Mouse (Mus musculus) left cerebral cortex, adult 2 months (tissue): ENCODE results near the gene Kcnj6. TPM values are rescaled to one million over a fixed set of nuclear protein-coding genes. Genes with fewer than 3 reads are reported as not detected.

Experiments
- DNase-seq, 2 experiments: peaks; one replicate each; pipeline ENCODE4 v3.0.0; 2021 to 2022; ENCODE audit warnings: low spot score in 2 of 2, mixed read lengths in 1 of 2; ENCODE audit errors: extremely low spot score in 1 of 2
- H3K27ac ChIP-seq: fragments of 200-600 bp; 2 replicates; pipeline ENCODE4 v1.8.1; 2022
- H3K4me3 ChIP-seq: fragments of 200-600 bp; 2 replicates; pipeline ENCODE4 v1.8.1; 2022
- CTCF ChIP-seq: fragments of 200-600 bp; IDR thresholded peaks from 2 replicates; pipeline ENCODE4 v1.8.1; 2022; ENCODE audit warnings: antibody characterized with exemption, mild to moderate bottlenecking, moderate library complexity
- intact Hi-C: fragments of 180-260 bp; cut with DNase I; formaldehyde crosslinking; loops from one replicate; pipeline ENCODE4 v1.15.1; 2025
- total RNA-seq, 2 experiments: library from RNA; stranded (reverse); gene quantifications; 2 replicates each; pipeline ENCODE4 v1.2.3; 2021

Gene Kcnj6
- total RNA-seq, 2 experiments from 2014 or later = 93.5 to 98.3 TPM

DNA sequence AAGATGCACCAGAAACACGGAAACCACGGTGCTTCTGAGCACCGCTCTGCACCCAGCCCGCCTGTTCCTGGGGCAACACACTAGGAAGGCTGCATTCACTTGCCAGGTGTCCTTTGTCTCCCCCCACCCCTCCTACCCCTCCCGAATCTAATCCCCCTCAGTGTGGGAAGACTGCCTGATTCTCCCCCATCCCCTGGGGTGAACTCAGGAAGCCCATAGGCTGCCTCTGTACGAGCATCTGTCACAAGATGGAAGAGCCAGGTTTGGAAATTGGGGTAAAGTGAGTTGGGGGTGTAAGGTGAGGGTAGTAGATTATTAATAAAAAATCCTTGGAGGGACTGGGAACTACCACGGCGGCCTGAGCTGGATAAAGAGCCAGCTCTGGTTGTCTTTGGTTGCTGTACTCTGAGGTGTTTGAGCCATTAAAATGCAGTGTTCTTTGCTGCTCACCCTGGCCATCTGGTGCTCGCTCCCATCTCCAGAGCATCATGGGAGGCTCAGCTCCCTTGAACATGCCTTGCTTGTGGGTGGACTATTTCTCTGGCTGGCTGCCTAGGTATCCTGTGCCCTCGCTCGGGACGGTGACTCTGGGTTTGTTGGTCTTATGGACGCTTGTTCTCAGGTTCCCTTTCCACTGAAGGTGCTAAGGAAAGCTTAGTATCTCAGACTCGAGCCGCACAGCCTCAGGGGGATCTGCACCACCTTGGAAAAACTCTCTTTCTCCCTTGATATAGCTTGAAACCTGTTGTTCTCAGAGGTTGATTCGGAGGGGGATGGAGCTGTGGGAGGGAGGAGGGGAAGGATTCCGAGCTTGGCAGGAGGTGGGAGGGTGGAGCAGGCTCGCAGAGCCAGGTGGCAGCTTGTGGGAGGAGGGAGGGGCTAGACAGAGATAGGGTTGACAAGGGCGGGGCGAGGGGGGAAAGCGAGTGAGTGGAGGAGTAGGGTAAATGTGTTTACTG, 65.9 kb downstream of the Kcnj6 start:
- DNase-seq = peak; percentile 56 to 62
- intact Hi-C loops = loop anchor here (2.0 kb wide), 3 partner anchors 25 to 63 kb away; no protein-coding TSS in a partner anchor
- peak overlapping the region; percentile 79 for H3K27ac ChIP-seq
- no peak for TF ChIP-seq CTCF
- H3K4me3 ChIP-seq = no peak overlapping the region

DNA sequence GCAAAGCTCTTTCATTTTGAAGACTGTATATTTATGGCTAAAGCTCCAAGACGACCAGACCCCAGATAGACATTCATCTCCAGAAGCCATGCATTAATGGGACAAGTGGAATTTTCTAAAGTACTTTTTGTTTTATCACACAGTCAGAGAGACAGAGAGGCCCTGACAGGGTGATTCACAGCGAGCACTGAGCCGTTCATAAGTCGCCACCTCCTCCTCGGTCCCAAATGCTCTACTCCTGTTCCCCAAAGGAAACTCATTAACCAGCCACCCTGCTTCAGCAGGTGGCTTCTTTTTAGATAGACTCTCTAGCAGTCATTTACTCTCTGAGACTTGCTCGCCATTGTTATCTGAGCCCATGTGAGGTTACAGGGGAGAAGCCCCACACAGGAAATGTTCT, 72.1 kb downstream of the Kcnj6 start:
- DNase-seq = no peak
- no peak overlapping the region for H3K4me3 ChIP-seq
- no peak for TF ChIP-seq CTCF
- intact Hi-C loops = no loop called here
- no peak overlapping the region for H3K27ac ChIP-seq

DNA sequence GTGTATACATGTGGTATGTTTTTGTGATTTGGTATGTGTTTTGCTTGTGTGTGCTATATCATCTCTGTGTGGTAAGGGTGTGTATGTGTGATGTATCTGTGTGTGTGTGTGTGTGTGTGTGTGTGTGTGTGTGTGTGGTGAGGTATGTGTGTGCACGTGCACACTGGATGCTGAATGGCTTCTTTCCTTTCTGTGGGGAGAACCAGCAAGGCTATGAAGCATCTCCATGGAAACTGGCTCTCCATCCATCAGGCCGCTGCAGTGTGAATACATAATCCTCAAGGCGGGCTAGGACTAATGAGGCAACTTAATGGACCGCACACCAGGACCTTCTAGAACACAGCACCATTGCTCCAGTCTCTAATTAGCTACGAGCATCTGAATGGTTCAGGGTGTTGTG, 78.3 kb downstream of the Kcnj6 start:
- no peak for DNase-seq
- no peak for TF ChIP-seq CTCF
- Histone ChIP-seq H3K4me3 (no peak overlapping the region), H3K27ac (no peak overlapping the region)
- intact Hi-C loops = no loop called here

DNA sequence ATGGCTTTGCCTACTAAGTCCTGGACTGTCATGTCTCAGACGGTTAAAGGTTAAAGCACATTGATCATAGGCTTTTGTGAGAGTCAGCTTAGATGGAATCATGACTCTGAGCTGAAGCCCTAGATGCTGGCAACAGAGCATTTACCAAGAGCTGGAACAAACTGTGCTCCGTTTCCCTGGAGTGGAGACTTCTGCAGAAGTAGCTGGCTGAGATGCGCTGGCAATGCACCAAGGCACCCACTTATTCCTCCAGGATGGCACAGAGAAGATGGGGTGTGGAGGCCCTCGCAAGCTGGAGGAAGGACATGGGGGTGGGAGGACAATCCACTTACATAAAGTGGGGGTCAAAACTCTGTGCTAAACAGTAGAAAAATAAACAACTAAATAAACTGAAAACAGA, 91.5 kb downstream of the Kcnj6 start:
- H3K4me3 ChIP-seq = no peak overlapping the region
- no peak for TF ChIP-seq CTCF
- peak overlapping the region; percentile 78 for H3K27ac ChIP-seq
- intact Hi-C loops = loop anchor here (2.0 kb wide), 1 partner anchor 27 kb away; no protein-coding TSS in a partner anchor
- DNase-seq = peak; percentile 47 to 60

DNA sequence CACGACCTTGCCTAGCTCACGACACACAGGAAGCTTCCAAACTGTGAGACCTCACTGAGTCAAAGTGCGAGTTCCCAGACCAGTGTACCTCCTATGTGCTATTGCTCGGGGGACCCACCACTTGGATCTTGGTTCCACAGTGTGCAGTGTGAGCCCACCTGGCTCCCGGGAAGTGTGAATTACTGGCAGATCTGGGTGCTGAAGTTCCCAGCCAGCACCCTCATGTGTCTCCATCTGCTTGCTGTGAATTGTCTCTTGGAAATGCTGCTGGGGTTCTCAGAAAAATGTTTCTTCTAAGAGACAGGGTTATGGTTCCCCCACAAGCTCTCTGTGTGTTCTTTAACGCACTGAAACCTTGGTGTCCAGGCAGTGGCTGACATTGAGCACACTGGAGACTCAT, 98.7 kb downstream of the Kcnj6 start:
- TF ChIP-seq CTCF = no peak
- intact Hi-C loops = no loop called here
- no peak for DNase-seq
- Histone ChIP-seq H3K4me3 (no peak overlapping the region), H3K27ac (peak overlapping the region; percentile 63; the same call in 1 of the 2 replicates)

DNA sequence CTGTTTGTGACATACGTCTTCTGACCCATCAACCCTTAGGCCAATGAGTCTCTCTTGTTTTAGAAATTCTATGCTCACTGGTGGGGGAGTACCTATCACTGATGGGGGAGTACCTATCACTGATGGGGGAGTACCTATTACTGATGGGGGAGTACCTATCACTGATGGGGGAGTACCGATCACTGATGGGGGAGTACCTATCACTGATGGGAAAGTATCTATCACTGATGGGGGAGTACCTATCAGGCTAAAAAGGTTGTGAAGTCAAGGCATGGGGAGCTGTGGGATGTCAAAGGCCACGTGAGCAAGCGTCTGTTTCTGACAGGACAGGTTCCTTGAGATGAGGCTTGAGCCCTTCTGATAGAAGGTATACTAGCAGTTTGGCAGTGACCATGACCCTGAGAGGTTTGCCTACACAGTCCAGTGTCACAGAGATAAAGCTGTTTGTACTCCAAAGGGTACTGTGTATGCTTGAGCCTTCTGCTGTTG, 105.3 kb downstream of the Kcnj6 start:
- intact Hi-C loops = no loop called here
- H3K4me3 ChIP-seq = no peak overlapping the region
- no peak for TF ChIP-seq CTCF
- DNase-seq = no peak
- no peak overlapping the region for H3K27ac ChIP-seq

DNA sequence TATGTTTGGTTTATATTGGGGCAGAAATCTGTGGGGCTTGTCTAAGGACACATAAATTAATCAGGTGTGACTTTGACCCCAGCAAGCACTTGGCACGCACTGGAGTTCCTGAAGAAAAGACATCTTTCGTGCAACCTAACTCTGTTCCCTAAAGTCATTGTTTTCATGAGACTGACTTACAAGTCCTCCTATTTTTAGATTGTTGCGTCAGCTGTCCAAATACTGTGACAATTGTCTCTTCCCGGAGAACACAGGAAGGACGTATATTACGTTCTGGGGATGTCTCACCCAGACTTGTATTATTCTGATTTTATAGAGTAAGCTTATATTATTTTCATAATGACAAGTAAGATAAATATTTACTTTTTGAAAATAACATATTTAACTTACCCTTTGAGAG, 106.9 kb downstream of the Kcnj6 start:
- intact Hi-C loops = no loop called here
- no peak for DNase-seq
- H3K4me3 ChIP-seq = no peak overlapping the region
- no peak overlapping the region for H3K27ac ChIP-seq
- TF ChIP-seq CTCF = no peak

DNA sequence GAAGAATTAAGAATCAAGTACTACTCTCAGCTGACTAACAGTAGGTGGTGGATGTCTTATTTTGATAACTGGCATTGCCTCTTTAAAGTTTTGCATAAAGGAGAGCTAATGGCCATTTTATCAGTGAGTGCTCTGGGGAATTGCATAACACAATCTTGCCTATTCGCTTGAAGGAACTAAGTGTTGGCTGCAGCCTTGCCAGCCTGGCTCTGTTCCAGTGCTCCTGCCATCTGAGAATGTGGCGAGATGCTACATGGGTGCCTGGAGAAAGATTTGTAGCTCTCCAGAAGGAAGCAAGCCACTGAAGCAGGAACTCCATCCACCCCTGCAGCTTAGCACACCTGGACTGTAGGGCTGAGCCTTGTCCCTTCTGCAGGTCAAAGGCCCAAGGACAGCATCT, 107.4 kb downstream of the Kcnj6 start:
- TF ChIP-seq CTCF = no peak
- intact Hi-C loops = no loop called here
- Histone ChIP-seq H3K4me3 (no peak overlapping the region), H3K27ac (0 out of 2 replicates have a peak overlapping the region, but pooled peaks have one; percentile 13)
- no peak for DNase-seq

DNA sequence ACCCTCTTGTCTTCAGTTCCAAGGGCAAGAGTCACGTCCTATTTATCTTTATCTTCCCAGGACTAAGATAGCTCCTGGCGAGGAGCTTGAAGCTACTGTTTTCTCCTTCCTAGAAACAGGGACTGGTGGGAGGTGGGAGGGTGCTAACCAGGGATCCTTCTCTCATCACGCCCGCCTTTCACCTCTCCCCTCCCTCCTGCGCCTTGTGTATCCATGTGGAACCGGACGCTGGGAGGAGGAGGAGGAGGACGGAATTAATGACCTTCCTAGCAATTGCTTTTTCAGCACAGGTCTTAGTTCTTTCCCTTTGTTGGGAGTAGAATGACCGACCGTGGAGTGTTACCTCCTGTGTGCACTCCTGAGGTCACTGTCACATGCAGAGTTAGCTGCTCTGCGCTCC, 108.9 kb downstream of the Kcnj6 start:
- no peak for TF ChIP-seq CTCF
- no peak for DNase-seq
- H3K4me3 ChIP-seq = no peak overlapping the region
- intact Hi-C loops = no loop called here
- no peak overlapping the region for H3K27ac ChIP-seq

DNA sequence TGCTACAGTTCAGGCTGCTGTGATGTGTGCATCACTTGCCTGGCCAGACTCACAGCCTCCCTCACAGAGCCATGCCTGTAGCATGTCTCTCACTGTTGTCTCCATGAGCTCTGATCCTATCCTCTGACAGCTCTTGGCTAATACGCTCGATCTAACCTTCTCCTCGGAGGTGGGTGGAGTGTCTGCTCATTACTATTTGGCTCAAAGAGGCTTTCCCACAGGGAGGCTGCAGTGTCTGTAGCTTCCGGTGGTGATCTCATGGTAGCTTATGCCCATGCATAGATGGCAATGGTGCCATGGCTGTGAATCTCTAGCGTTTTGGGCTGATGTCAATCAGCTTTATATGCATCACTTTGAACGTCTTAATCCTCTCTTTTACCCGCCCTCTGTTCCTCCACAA, 111.1 kb downstream of the Kcnj6 start:
- DNase-seq = no peak
- Histone ChIP-seq H3K27ac (peak overlapping the region; percentile 32; the same call in 1 of the 2 replicates), H3K4me3 (no peak overlapping the region)
- intact Hi-C loops = no loop called here
- TF ChIP-seq CTCF = no peak

DNA sequence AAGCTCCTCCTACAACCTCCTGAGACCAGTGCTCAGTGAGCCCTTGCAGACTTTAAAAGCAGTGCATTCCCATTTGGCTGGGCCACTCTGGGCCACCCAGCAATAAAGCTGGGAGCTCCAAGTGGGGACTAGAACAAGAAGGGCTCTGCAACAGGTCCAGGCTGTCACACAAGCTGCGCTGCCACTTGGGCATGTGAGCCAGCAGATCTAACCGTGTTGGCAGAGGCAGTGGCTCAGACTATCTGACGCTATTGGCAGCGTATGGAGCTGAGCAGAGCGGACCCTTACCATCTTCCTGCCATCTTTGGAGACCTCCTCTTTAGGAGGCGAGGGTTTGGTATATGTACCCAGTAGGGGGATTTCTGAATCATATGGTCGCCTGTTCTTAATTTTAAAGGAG, 112.4 kb downstream of the Kcnj6 start:
- intact Hi-C loops = no loop called here
- no peak for TF ChIP-seq CTCF
- H3K27ac ChIP-seq = peak overlapping the region; percentile 78

DNA sequence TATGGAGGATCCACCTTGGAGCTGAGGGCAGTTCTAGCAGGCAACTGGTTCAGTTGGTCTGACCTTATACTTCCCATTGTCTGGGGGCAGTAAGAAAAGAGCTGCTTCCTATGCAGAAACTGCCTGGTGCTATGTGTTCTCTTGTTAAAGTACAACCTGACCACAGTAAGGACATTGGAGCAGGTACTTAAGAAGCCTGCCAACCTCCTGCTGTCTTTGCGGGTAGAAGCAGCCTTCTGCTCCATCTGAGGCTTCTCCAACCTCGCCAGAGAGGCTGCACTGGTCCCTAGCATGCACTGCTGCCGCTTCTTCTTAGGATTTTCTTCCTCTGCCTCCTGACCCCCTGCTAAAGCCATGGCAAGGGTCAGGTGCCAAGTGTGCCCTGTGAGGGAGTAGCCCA, 113.6 kb downstream of the Kcnj6 start:
- Histone ChIP-seq H3K27ac (peak overlapping the region; percentile 78), H3K4me3 (no peak overlapping the region)
- TF ChIP-seq CTCF = no peak
- intact Hi-C loops = loop anchor here (1.0 to 5.0 kb wide), 5 partner anchors 34 to 110 kb away; no protein-coding TSS in a partner anchor
- no peak for DNase-seq

More for the DNA sequence above, 112.4 kb downstream of the Kcnj6 start:
- H3K4me3 ChIP-seq = no peak overlapping the region
- DNase-seq = no peak
